Mouse (Mus musculus) G1E (cell line): ENCODE measurements around the gene Mrps24.

Experiments
- CTCF ChIP-seq: IDR thresholded peaks from 2 replicates; pipeline ENCODE4 v1.5.1; 2012; ENCODE audit warnings: low read depth, low read length, inconsistent platforms, mixed read lengths
- GATA1 ChIP-seq: IDR thresholded peaks from 2 replicates; pipeline ENCODE4 v1.6.1; 2012; ENCODE audit warnings: borderline replicate concordance, low read length, inconsistent platforms, mixed read lengths

DNA sequence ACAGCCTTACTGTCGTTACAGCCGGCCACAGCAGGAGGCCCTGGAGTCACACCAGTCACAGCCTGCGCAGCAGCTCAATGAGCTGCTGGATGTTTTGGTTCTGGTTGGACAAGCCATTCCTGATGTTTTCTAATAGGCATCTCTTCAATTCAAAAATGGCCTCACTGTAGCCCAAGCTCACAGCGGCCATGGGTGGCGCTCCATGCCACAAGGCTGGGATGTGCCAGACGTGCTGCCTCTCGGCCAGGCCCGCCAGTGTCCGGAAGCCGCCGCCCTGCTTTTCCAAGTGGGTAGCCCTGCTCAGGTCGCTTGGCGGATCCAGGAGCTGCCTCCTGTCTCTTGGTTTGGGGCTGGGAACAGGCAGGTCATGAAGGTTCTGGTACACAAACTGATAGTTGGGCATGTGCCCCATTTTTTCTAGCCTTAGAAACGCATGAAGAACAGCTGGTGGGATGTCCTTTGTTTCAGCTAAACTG is at the start of gene Mrps24:
- TF ChIP-seq CTCF: no peak
- no peak for TF ChIP-seq GATA1
